In the genomic region with DNA sequence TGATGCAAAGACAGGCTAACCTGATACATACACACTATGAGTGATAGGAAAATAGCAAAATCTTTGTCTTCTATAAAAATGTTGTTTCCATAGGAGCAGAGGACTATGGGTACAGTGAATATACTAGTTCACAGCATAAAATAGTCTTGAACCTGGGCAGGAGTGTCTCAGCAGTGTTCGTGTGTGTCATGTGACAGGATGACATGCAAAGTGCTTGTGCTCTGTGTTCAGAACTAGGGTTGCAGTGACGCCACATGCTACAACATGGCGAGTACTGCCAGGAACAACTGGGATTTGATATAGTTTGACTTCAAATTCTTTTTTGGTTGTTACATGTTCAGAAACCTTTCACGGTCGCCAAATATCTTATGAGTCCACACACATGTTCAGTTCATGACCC, we compare ENCODE assay signal across 16 mouse cellular contexts.
"Had no signal": no experiment of that assay in that cellular context is flagged by ENCODE, and none has a peak within 500 bp of the region (broad histone marks: within the 10 kb centered on the region; RNA-seq: fewer than 3 reads in every experiment).

No protein-coding gene starts in this region.

- H3K4me3 ChIP-seq: liver, embryonic 12.5 days; midbrain, embryonic 10.5 days; midbrain, embryonic 13.5 days; myocyte; neural tube, embryonic 13.5 days; neural tube, embryonic 15.5 days had no signal

- ATAC-seq: liver, embryonic 12.5 days; midbrain, embryonic 13.5 days; midbrain, embryonic 16.5 days had no signal

- H3K27me3 ChIP-seq: liver, embryonic 12.5 days; midbrain, embryonic 13.5 days; neural tube, embryonic 15.5 days had no signal

- H3K27ac ChIP-seq: liver, embryonic 12.5 days; liver, embryonic 14.5 days; midbrain, embryonic 10.5 days; midbrain, embryonic 13.5 days; neural tube, embryonic 13.5 days; neural tube, embryonic 15.5 days had no signal

- H3K4me1 ChIP-seq: liver, embryonic 12.5 days; midbrain, embryonic 10.5 days; midbrain, embryonic 13.5 days; neural tube, embryonic 13.5 days; neural tube, embryonic 15.5 days had no signal

- DNase-seq: lung, adult 18-20 months; lung, embryonic 14.5 days; lung, postnatal 10 days; lung, postnatal 4 days; right cerebral cortex, postnatal 14 days; thymus, adult 18-20 months; thymus, postnatal 14 days; thymus, postnatal 36 days had no signal

- H3K9me3 ChIP-seq: liver, embryonic 12.5 days; midbrain, embryonic 13.5 days; neural tube, embryonic 13.5 days; neural tube, embryonic 15.5 days had no signal

- H3K36me3 ChIP-seq: liver, embryonic 12.5 days; midbrain, embryonic 10.5 days; midbrain, embryonic 13.5 days; neural tube, embryonic 13.5 days; neural tube, embryonic 15.5 days had no signal

- H3K9ac ChIP-seq: liver, embryonic 12.5 days; liver, embryonic 14.5 days; lung, embryonic 14.5 days; midbrain, embryonic 13.5 days; neural tube, embryonic 13.5 days; neural tube, embryonic 15.5 days had no signal

- H3K4me2 ChIP-seq: liver, embryonic 12.5 days; lung, embryonic 14.5 days; midbrain, embryonic 13.5 days; neural tube, embryonic 13.5 days; neural tube, embryonic 15.5 days had no signal
